Mouse (Mus musculus): ENCODE results near the gene Arl5a.

DNA sequence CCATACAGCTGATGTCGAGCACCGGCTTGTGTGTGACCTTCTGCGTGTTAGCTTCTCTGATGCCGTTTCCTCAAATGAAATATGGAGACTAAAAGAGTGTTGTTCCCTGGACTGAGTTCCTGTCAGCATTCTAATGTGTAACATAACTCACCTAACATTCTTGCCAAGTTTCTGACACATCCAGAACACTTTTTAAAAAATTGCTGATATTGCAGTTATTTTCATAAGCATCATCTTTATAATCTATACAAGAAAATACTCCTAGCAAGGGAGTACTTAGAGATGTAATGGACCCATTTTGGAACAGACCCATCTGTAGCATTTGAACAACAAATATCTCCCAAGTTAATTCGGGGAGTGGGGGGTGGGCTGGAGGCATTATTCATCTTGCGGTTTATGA, 55.1 kb downstream of the Arl5a start:
- TF ChIP-seq CTCF (IDR thresholded peaks at IDR 0.05; ENCODE audit: borderline replicate concordance, insufficient read depth, low read length) (no peak), POLR2A (IDR thresholded peaks at IDR 0.05; ENCODE audit: low read depth, low read length) (no peak)
